ENCODE assay signal across 8 mouse cellular contexts in genomic region chr13:3360503-3361490, GRCm38 (mm10).
A peak's percentile ranks its signal among the peaks of the same experiment; 100 is the strongest.
DNase-seq lines count a peak whose midpoint lies in the region; ATAC-seq and TF ChIP-seq lines count a peak whose summit lies in the region.

No protein-coding gene starts in this region.

- intact Hi-C loops in gastrocnemius, adult 2 months (cut with DNase I): no loop called here

- H3K4me2 ChIP-seq in forebrain, embryonic 13.5 days: peak overlapping the region; percentile 83
- peak overlapping the region; percentile 98 for H3K4me2 ChIP-seq in intestine, embryonic 16.5 days (ENCODE audit: low read depth, low read length)
- peak overlapping the region; percentile 67 for H3K4me2 ChIP-seq in liver, embryonic 13.5 days
- peak overlapping the region; percentile 74 for H3K4me2 ChIP-seq in myocyte (ENCODE audit: low read depth)

- H3K79me2 ChIP-seq in myocyte (ENCODE audit: control insufficient read depth, insufficient read depth): no peaks in the 10 kb centered on the region

- H3K4me1 ChIP-seq in brown adipose tissue, adult 24 weeks (ENCODE audit: control insufficient read depth, insufficient read depth, insufficient read length, low read length): peaks cover 3% of the 10 kb centered on the region
- peaks cover 30% of the 10 kb centered on the region for H3K4me1 ChIP-seq in forebrain, embryonic 13.5 days
- H3K4me1 ChIP-seq in intestine, embryonic 16.5 days (ENCODE audit: control insufficient read depth, insufficient read depth, low read length): peaks cover 14% of the 10 kb centered on the region; the same call in 1 of the 2 replicates
- no peaks in the 10 kb centered on the region for H3K4me1 ChIP-seq in liver, embryonic 13.5 days (replicated peaks)

- peak; percentile 34 for DNase-seq in gastrocnemius, adult 2 months
- no peak for DNase-seq in gastrocnemius, postnatal 25 days
- no peak for DNase-seq in liver, embryonic 13.5 days
- peak; percentile 58 for DNase-seq in yolk sac, embryonic 10.5 days (ENCODE audit: low spot score)

- H3K9me3 ChIP-seq in forebrain, embryonic 13.5 days (replicated peaks): no peaks in the 10 kb centered on the region
- H3K9me3 ChIP-seq in intestine, embryonic 16.5 days (ENCODE audit: control insufficient read depth, low read length): no peaks in the 10 kb centered on the region
- H3K9me3 ChIP-seq in liver, embryonic 13.5 days (replicated peaks): no peaks in the 10 kb centered on the region

- peak; percentile 75; the same call in 1 of the 2 replicates for ATAC-seq in forebrain, embryonic 13.5 days
- ATAC-seq in intestine, embryonic 16.5 days: peak; percentile 92
- ATAC-seq in liver, embryonic 13.5 days (ENCODE audit: low read depth): 0 out of 2 replicates have a peak, but pooled peaks have one; percentile 36

- peak; percentile 47; the same call in 1 of the 2 replicates for TF ChIP-seq CTCF in gastrocnemius, adult 2 months (IDR thresholded peaks at IDR 0.05)

- H3K27me3 ChIP-seq in forebrain, embryonic 13.5 days: peaks cover 47% of the 10 kb centered on the region
- H3K27me3 ChIP-seq in intestine, embryonic 16.5 days (replicated peaks; ENCODE audit: control insufficient read depth, insufficient read depth, low read length): peaks cover 26% of the 10 kb centered on the region
- peaks cover 41% of the 10 kb centered on the region for H3K27me3 ChIP-seq in liver, embryonic 13.5 days
- H3K27me3 ChIP-seq in myocyte (ENCODE audit: control insufficient read depth, insufficient read depth, insufficient read length): peaks cover 16% of the 10 kb centered on the region

- TF ChIP-seq POLR2A in myocyte (IDR thresholded peaks at IDR 0.05; ENCODE audit: insufficient read length, low read depth): no peak

- no peak overlapping the region for H3ac ChIP-seq in myocyte (ENCODE audit: control insufficient read depth, insufficient read length)

- no peak overlapping the region for H3K27ac ChIP-seq in gastrocnemius, adult 2 months
- H3K27ac ChIP-seq in brown adipose tissue, adult 24 weeks (replicated peaks; ENCODE audit: low read depth, low read length): no peak overlapping the region
- H3K27ac ChIP-seq in forebrain, embryonic 13.5 days: no peak overlapping the region
- no peak overlapping the region for H3K27ac ChIP-seq in intestine, embryonic 16.5 days (ENCODE audit: low read length)
- no peak overlapping the region for H3K27ac ChIP-seq in liver, embryonic 13.5 days

- H3K36me3 ChIP-seq in forebrain, embryonic 13.5 days (ENCODE audit: poor library complexity, severe bottlenecking): no peaks in the 10 kb centered on the region
- no peaks in the 10 kb centered on the region for H3K36me3 ChIP-seq in intestine, embryonic 16.5 days (ENCODE audit: control insufficient read depth, insufficient read depth, low read length)
- H3K36me3 ChIP-seq in liver, embryonic 13.5 days: no peaks in the 10 kb centered on the region
- H3K36me3 ChIP-seq in myocyte (ENCODE audit: control insufficient read depth, insufficient read depth): no peaks in the 10 kb centered on the region

- peak overlapping the region; percentile 73 for H3K4me3 ChIP-seq in gastrocnemius, adult 2 months
- H3K4me3 ChIP-seq in brown adipose tissue, adult 24 weeks (ENCODE audit: insufficient read depth, low read depth, low read length): peak overlapping the region; percentile 69
- H3K4me3 ChIP-seq in forebrain, embryonic 13.5 days: peak overlapping the region; percentile 42
- peak overlapping the region; percentile 63 for H3K4me3 ChIP-seq in intestine, embryonic 16.5 days (ENCODE audit: low read length)
- H3K4me3 ChIP-seq in liver, embryonic 13.5 days (replicated peaks): peak overlapping the region; percentile 51
- H3K4me3 ChIP-seq in myocyte: peak overlapping the region; percentile 17

- H3K9ac ChIP-seq in forebrain, embryonic 13.5 days: peak overlapping the region; percentile 40
- peak overlapping the region; percentile 50 for H3K9ac ChIP-seq in intestine, embryonic 16.5 days (ENCODE audit: low read depth, low read length)
- no peak overlapping the region for H3K9ac ChIP-seq in liver, embryonic 13.5 days

- WGBS in forebrain, embryonic 13.5 days: 1% methylated on average over 79 of the region's 82 CpGs
- 2% methylated on average over 81 of the region's 82 CpGs for WGBS in intestine, embryonic 16.5 days
- 2% methylated on average over 82 of the region's 82 CpGs for WGBS in liver, embryonic 13.5 days (ENCODE audit: insufficient replicate concordance)

TF ChIP-seq in myocyte, 11 proteins besides CTCF, POLR2A, EP300 and RAD21:
- TF ChIP-seq SRF (IDR thresholded peaks at IDR 0.05; ENCODE audit: control insufficient read depth, insufficient read length, low read depth) (no peak), REST (IDR thresholded peaks at IDR 0.05; ENCODE audit: insufficient read depth, insufficient read length) (no peak), MYOG (IDR thresholded peaks at IDR 0.05; ENCODE audit: control insufficient read depth in 1 of 3, insufficient read depth in 1 of 3, insufficient read length in 2 of 3, low read depth in 2 of 3) (no peak), TCF12 (IDR thresholded peaks at IDR 0.05; ENCODE audit: insufficient read depth, poor library complexity, severe bottlenecking) (no peak), E2F4 (IDR thresholded peaks at IDR 0.05; ENCODE audit: insufficient read depth) (no peak), MYOD1 (IDR thresholded peaks at IDR 0.05; ENCODE audit: control insufficient read depth in 1 of 3, insufficient read length in 2 of 3, low read depth in 2 of 3) (no peak), USF1 (IDR thresholded peaks at IDR 0.05; ENCODE audit: low read depth) (no peak), CEBPB (IDR thresholded peaks at IDR 0.05; ENCODE audit: insufficient read depth, poor library complexity, severe bottlenecking) (no peak)

Comparison
In these comparisons a context has a peak if more than half of its experiments do, and no peak if none do; other contexts are left out.
1. DNase-seq: peak in gastrocnemius, adult 2 months (single experiment) and yolk sac, embryonic 10.5 days (single experiment); none in gastrocnemius, postnatal 25 days (single experiment) and liver, embryonic 13.5 days (single experiment).
2. H3K4me3 ChIP-seq: peak in every context shown above with its lines; median percentile 73 in gastrocnemius, adult 2 months; 69 in brown adipose tissue, adult 24 weeks; 63 in intestine, embryonic 16.5 days; 51 in liver, embryonic 13.5 days; 42 in forebrain, embryonic 13.5 days; 17 in myocyte.
3. ATAC-seq: peak in every context shown above with its lines; median percentile 92 in intestine, embryonic 16.5 days; 75 in forebrain, embryonic 13.5 days; 36 in liver, embryonic 13.5 days.
4. Peak in every context shown above with its lines, with median percentiles within 50 percentile points of each other: H3K4me2 ChIP-seq.